Mouse (Mus musculus): ENCODE measurements around the gene Mmp9.

DNA sequence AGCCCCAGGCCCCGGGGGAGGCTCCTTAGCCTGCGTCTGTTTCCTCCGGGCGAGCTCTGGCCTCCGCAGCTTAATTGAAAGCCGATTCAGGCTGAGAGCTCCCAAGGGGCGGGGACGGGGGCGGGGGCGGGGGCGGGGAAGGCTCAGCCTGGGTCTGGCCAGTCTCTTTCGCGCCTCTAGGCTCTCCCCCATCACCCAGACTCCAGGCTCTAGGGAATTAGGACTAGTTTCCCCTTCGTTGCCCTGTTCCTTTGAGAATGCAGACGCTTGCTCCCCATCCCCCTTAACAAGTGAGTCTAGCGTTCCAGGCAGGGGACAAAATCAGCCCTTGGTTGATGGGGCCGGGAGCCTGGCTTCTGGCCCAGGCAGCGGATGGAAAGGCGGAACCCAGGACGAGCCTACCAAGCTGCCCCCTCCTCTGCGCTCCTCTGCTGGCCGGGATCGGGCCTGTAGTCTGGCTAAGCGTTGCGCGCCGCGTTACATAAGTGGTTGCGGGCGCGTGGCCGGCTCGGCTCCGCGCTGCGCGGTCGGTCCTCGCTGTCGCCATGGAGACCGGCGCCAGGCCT is 30.1 kb downstream of the Mmp9 start:
- TF ChIP-seq CTCF (IDR thresholded peaks at IDR 0.05; ENCODE audit: low read depth) (no peak), EP300 (IDR thresholded peaks at IDR 0.05; ENCODE audit: low read depth) (no peak)
